Mouse (Mus musculus) CH12.LX (cell line): ENCODE results near the gene Armc10. TPM values are rescaled to one million over a fixed set of nuclear protein-coding genes. Genes with fewer than 3 reads are reported as not detected.

ENCODE experiments used
- DNase-seq: peaks from one replicate; pipeline ENCODE4 v3.0.0-alpha.2; 2013; ENCODE audit errors: extremely low read depth
- H3K27ac ChIP-seq: 2 replicates; pipeline ENCODE4 v1.5.1; 2012; ENCODE audit warnings: low read depth, mild to moderate bottlenecking, control low read depth, moderate library complexity; ENCODE audit not compliant: insufficient read depth
- H3K27me3 ChIP-seq: replicated peaks from 2 replicates; pipeline ENCODE3; 2012; ENCODE audit warnings: inconsistent platforms
- H3K36me3 ChIP-seq, 2 experiments: replicated peaks in 1 of 2; 2 replicates each; pipeline versions ENCODE3 to v1.6.1; 2012; ENCODE audit warnings: inconsistent platforms in 1 of 2, low read length in 1 of 2, mild to moderate bottlenecking in 1 of 2, mixed read lengths in 1 of 2, moderate library complexity in 1 of 2; ENCODE audit not compliant: control insufficient read depth in 1 of 2, insufficient read depth in 1 of 2
- H3K4me1 ChIP-seq, 2 experiments: 2 replicates each; pipeline ENCODE4 v1.6.1; 2012; ENCODE audit warnings: inconsistent platforms in 1 of 2, moderate library complexity in 1 of 2; ENCODE audit not compliant: insufficient read depth in 2 of 2, control insufficient read depth in 1 of 2
- H3K4me2 ChIP-seq: 2 replicates; pipeline ENCODE4 v1.6.1; 2012; ENCODE audit warnings: low read depth, mild to moderate bottlenecking, control low read depth; ENCODE audit not compliant: poor library complexity, insufficient read depth, severe bottlenecking
- H3K4me3 ChIP-seq, 3 experiments: fragments of 150-350 bp in 1 of 3; sonication (generic) in 1 of 3; replicated peaks in 1 of 3; 2 replicates each; pipeline versions ENCODE3 to v1.5.1; 2011 to 2012; ENCODE audit warnings: low read depth in 2 of 3, low read length in 2 of 3, mild to moderate bottlenecking in 2 of 3, moderate library complexity in 2 of 3, control low read depth in 1 of 3, improper control_type of control experiment in 1 of 3, inconsistent platforms in 1 of 3, mixed read lengths in 1 of 3; ENCODE audit not compliant: poor library complexity in 1 of 3
- H3K79me2 ChIP-seq: replicated peaks from 2 replicates; pipeline ENCODE4 v1.6.1; 2012; ENCODE audit warnings: mild to moderate bottlenecking, moderate library complexity; ENCODE audit not compliant: control insufficient read depth, poor library complexity, insufficient read depth, severe bottlenecking; ENCODE audit errors: extremely low read depth
- H3K9ac ChIP-seq: 2 replicates; pipeline ENCODE4 v1.6.1; 2012; ENCODE audit warnings: low read depth, mild to moderate bottlenecking, control low read depth, moderate library complexity; ENCODE audit not compliant: insufficient read depth
- H3K9me3 ChIP-seq: replicated peaks from 2 replicates; pipeline ENCODE3; 2012; ENCODE audit warnings: low read length, inconsistent platforms, mixed read lengths
- BHLHE40 ChIP-seq: IDR thresholded peaks from 2 replicates; pipeline ENCODE4 v1.6.1; 2011; ENCODE audit warnings: mild to moderate bottlenecking, low read depth, low read length, improper control_type of control experiment
- CHD1 ChIP-seq: IDR thresholded peaks from 2 replicates; pipeline ENCODE4 v1.6.1; 2012; ENCODE audit warnings: low read depth, low read length, improper control_type of control experiment, inconsistent platforms
- CTCF ChIP-seq, 2 experiments: IDR thresholded peaks in 1 of 2; conservative IDR thresholded peaks in 1 of 2; 2 replicates each; pipeline ENCODE4 v1.5.1; 2011 to 2012; ENCODE audit warnings: low read depth in 2 of 2, low read length in 2 of 2, improper control_type of control experiment in 1 of 2, inconsistent platforms in 1 of 2, mild to moderate bottlenecking in 1 of 2, moderate library complexity in 1 of 2
- ELF1 ChIP-seq: IDR thresholded peaks from 2 replicates; pipeline ENCODE4 v1.6.1; 2014; ENCODE audit warnings: low read depth, mild to moderate bottlenecking, inconsistent platforms, low read length, improper control_type of control experiment
- HCFC1 ChIP-seq: IDR thresholded peaks from 2 replicates; pipeline ENCODE4 v1.6.1; 2012; ENCODE audit warnings: low read depth, mild to moderate bottlenecking, inconsistent platforms, low read length, improper control_type of control experiment
- JUN ChIP-seq: IDR thresholded peaks from 2 replicates; pipeline ENCODE4 v1.6.1; 2011; ENCODE audit warnings: low read depth, mild to moderate bottlenecking, low read length, improper control_type of control experiment, moderate library complexity; ENCODE audit not compliant: insufficient read depth
- MAFK ChIP-seq: IDR thresholded peaks from 2 replicates; pipeline ENCODE4 v1.6.1; 2011; ENCODE audit warnings: low read length, improper control_type of control experiment; ENCODE audit not compliant: insufficient replicate concordance
- MEF2A ChIP-seq: IDR thresholded peaks from 2 replicates; pipeline ENCODE4 v1.6.1; 2014; ENCODE audit warnings: low read depth, mild to moderate bottlenecking, inconsistent platforms, low read length, improper control_type of control experiment, borderline replicate concordance
- NELFE ChIP-seq: IDR thresholded peaks from 2 replicates; pipeline ENCODE4 v1.6.1; 2011; ENCODE audit warnings: low read depth, low read length, improper control_type of control experiment
- PAX5 ChIP-seq: IDR thresholded peaks from 2 replicates; pipeline ENCODE4 v1.6.1; 2012; ENCODE audit warnings: low read length, inconsistent platforms, mixed read lengths
- POLR2A ChIP-seq: IDR thresholded peaks from 2 replicates; pipeline ENCODE4 v1.6.1; 2011; ENCODE audit warnings: low read depth, mild to moderate bottlenecking, improper control_type of control experiment, low read length
- RAD21 ChIP-seq: IDR thresholded peaks from 2 replicates; pipeline ENCODE4 v1.6.1; 2011; ENCODE audit warnings: low read depth, mild to moderate bottlenecking, low read length, improper control_type of control experiment, moderate library complexity
- SIN3A ChIP-seq: IDR thresholded peaks from 2 replicates; pipeline ENCODE4 v1.6.1; 2012; ENCODE audit warnings: low read length, improper control_type of control experiment, inconsistent platforms
- TBP ChIP-seq: conservative IDR thresholded peaks from 2 replicates; pipeline ENCODE4 v1.6.1; 2011; ENCODE audit warnings: low read depth, low read length, improper control_type of control experiment
- TCF12 ChIP-seq: IDR thresholded peaks from 2 replicates; pipeline ENCODE4 v1.6.1; 2014; ENCODE audit warnings: low read depth, mild to moderate bottlenecking, inconsistent platforms, low read length, improper control_type of control experiment
- USF2 ChIP-seq: conservative IDR thresholded peaks from 2 replicates; pipeline ENCODE4 v1.6.1; 2011; ENCODE audit warnings: low read depth, low read length, improper control_type of control experiment
- ZKSCAN1 ChIP-seq: IDR thresholded peaks from 2 replicates; pipeline ENCODE4 v1.6.1; 2012; ENCODE audit warnings: low read depth, inconsistent platforms, low read length, improper control_type of control experiment, borderline replicate concordance
- ZMIZ1 ChIP-seq: IDR thresholded peaks from 2 replicates; pipeline ENCODE4 v1.6.1; 2012; ENCODE audit warnings: low read depth, mild to moderate bottlenecking, inconsistent platforms, low read length, improper control_type of control experiment
- dilution Hi-C: fragments of 300-500 bp; cut with MboI; formaldehyde crosslinking; loops from 2 replicates; pipeline ENCODE4 v1.14.3; 2020; ENCODE audit warnings: low sequenced_read_pairs; ENCODE audit not compliant: extremely low pct_unique_long_range_greater_than_20kb, extremely low pct_ligation_motif_present
- in situ Hi-C: fragments of 300-500 bp; cut with MboI; formaldehyde crosslinking; loops from 3 replicates; pipeline ENCODE4 v1.14.3; 2019; ENCODE audit warnings: low sequenced_read_pairs, low pct_ligation_motif_present, low pct_unique_long_range_greater_than_20kb, mixed read lengths
- polyA plus RNA-seq: library from polyadenylated mRNA; unstranded; fragments of >175 nt; gene quantifications from 2 replicates; pipeline ENCODE4 v1.2.1, GENCODE M21; 2012; ENCODE audit warnings: low read depth; ENCODE audit not compliant: insufficient read length
- total RNA-seq, 2 experiments: library from RNA; depleted of rRNA; stranded (reverse); fragments of 300-350 nt in 1 of 2; fragments of >200 nt in 1 of 2; gene quantifications; 2 replicates each; pipeline ENCODE4 v1.2.3; 2012 to 2014

Armc10 gene
- total and polyA plus RNA-seq, 3 experiments, result 39.1 to 71.9 (median 46.0) TPM

DNA sequence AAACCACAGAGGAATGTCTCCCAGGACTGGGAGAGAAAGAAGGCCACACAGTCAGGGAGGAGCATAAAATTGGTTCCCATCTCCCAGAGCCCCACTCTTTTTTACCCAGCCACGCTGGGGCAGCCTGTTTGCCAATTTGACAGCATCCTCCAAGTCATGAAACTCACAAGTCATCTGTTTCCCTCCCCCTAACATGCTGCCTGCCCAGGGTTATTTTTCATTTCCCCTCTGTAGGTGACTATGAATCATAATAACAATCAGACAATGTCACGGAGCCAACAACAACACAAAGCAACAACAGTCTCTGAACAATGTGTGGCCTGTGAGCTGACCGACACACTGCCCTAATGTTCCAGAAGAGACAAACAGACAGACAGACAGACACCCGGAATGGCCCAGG lies 34.4 kb downstream of the Armc10 start:
- Histone ChIP-seq H3K9me3 (no peaks in the 10 kb centered on the region), H3K9ac (no peak overlapping the region), H3K4me3 (no peak overlapping the region), H3K4me1 (peaks cover 3 to 10% of the 10 kb centered on the region in 2 experiments), H3K79me2 (no peaks in the 10 kb centered on the region), H3K27ac (no peak overlapping the region), H3K4me2 (no peak overlapping the region), H3K27me3 (no peaks in the 10 kb centered on the region), H3K36me3 (peaks cover 4 to 8% of the 10 kb centered on the region in 2 experiments)
- dilution Hi-C loops (no loop called here), in situ Hi-C loops (no loop called here)
- no peak for TF ChIP-seq USF2
- TF ChIP-seq ZKSCAN1, result no peak
- no peak for TF ChIP-seq ZMIZ1
- TF ChIP-seq TCF12, result no peak
- TF ChIP-seq ELF1, result no peak
- no peak for TF ChIP-seq BHLHE40
- no peak for TF ChIP-seq JUN
- TF ChIP-seq MAFK, result no peak
- TF ChIP-seq CTCF (conservative IDR thresholded peaks at IDR 0.05 in 1 of 2, IDR thresholded peaks at IDR 0.05 in 1 of 2; ENCODE audit: low read depth in 2 of 2, low read length in 2 of 2), result no peak
- no peak for TF ChIP-seq NELFE
- no peak for TF ChIP-seq SIN3A
- TF ChIP-seq TBP, result no peak
- TF ChIP-seq RAD21, result no peak
- no peak for TF ChIP-seq CHD1
- TF ChIP-seq HCFC1, result no peak
- no peak for TF ChIP-seq POLR2A
- no peak for TF ChIP-seq MEF2A
- DNase-seq, result no peak

DNA sequence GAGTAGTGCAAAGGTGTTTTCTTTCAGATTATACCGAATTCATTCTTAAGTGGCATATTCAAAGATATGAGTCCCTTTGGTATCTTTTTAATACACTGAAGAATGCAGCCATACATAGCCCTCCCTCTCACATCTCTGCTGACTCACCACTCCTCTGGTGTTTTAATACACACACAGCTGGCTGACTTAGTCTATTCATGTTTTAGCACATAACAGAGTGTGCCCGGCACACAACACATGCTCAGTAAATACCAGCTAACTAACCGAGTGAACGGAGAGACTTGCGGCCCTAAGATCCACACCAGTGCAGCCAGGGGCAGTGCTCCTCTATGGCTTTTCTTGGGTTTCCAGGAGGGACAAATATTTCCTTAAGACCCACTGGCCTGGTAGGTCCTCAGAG lies 35.3 kb downstream of the Armc10 start:
- dilution Hi-C loops, result no loop called here
- no peaks in the 10 kb centered on the region for H3K79me2 ChIP-seq

More for the DNA sequence above, 35.3 kb downstream of the Armc10 start:
- Histone ChIP-seq H3K4me2 (no peak overlapping the region), H3K36me3 (no peaks in the 10 kb centered on the region), H3K4me1 (peaks cover 3 to 10% of the 10 kb centered on the region in 2 experiments), H3K9ac (no peak overlapping the region), H3K27me3 (no peaks in the 10 kb centered on the region), H3K27ac (no peak overlapping the region), H3K4me3 (no peak overlapping the region), H3K9me3 (no peaks in the 10 kb centered on the region)
- in situ Hi-C loops, result no loop called here
- DNase-seq, result no peak
- no peak for TF ChIP-seq PAX5
